Mouse (Mus musculus): ENCODE measurements around the gene Akap12.

DNA sequence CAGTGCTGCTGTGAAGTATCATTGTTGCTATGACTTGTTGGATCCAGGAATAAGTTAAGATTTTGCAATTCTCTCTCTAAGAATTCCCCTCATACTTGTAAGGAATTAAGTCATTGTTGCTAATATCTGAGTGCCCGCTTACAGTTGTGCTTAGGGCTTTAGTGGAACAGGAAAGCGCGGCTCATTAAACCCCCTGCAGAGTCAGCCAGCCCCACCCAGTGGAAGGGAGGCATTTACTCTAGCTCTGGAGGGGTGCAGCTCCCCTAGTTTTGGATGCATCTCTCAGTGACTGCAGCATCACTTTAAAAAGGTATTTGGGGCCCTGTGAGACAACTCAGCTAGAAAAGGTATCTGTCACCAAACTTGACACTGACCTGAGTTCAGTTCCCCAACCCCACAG, 24.0 kb downstream of the Akap12 start:
- TF ChIP-seq CTCF (IDR thresholded peaks at IDR 0.05; ENCODE audit: insufficient read depth, low read depth, low read length): no peak
- no peak for TF ChIP-seq POLR2A (IDR thresholded peaks at IDR 0.05; ENCODE audit: insufficient read depth, low read depth, low read length)

Data from olfactory bulb, adult 2 months (tissue).